Mouse (Mus musculus) embryo, embryonic 10 days (tissue): Measurements from ENCODE around the gene Faim.

Source experiments
- DNase-seq: peaks from one replicate; pipeline ENCODE4 v3.0.0-alpha.2; 2015; ENCODE audit warnings: low spot score

The Faim gene

GRCm38 (mm10) chr9:99049760-99050159 lies 63.6 kb downstream of the Faim start:
- DNase-seq: no peak
